Mouse (Mus musculus): ENCODE results near the gene Tctex1d4. TPM values are rescaled to one million over a fixed set of nuclear protein-coding genes. Genes with fewer than 3 reads are reported as not detected.

Tctex1d4 gene
- 0.28 and 0.29 TPM in 2 replicates for polyA plus RNA-seq (2012; rRNA removed)

GRCm38 (mm10) chr4:117126675-117127290 lies at the start of gene Tctex1d4:
Tctex1d4 (plus strand) TSS chr4:117126794.
- Histone ChIP-seq H3K27me3 (ENCODE audit: control insufficient read depth, insufficient read depth, low read length) (no peaks in the 10 kb centered on the region), H3K4me1 (ENCODE audit: control insufficient read depth, insufficient read depth, low read length) (peaks cover 14% of the 10 kb centered on the region), H3K27ac (ENCODE audit: control insufficient read depth, insufficient read depth, low read depth, low read length) (peak within 1 kb of the TSS; percentile 16), H3K36me3 (ENCODE audit: control insufficient read depth, insufficient read depth, low read length) (no peaks in the 10 kb centered on the region), H3K4me3 (ENCODE audit: control insufficient read depth, low read depth, low read length) (no peak within 1 kb of the TSS)
- TF ChIP-seq POLR2A (IDR thresholded peaks at IDR 0.05; ENCODE audit: control insufficient read depth, low read depth, low read length) = no peak
- no peak for TF ChIP-seq CTCF (IDR thresholded peaks at IDR 0.05; ENCODE audit: control insufficient read depth, insufficient read depth, insufficient replicate concordance, low read depth, low read length)

GRCm38 (mm10) chr4:117087948-117088640 lies 38.5 kb upstream of the Tctex1d4 start:
- H3K4me3 ChIP-seq (ENCODE audit: control insufficient read depth, low read depth, low read length) = no peak overlapping the region
- H3K27me3 ChIP-seq (ENCODE audit: control insufficient read depth, insufficient read depth, low read length) = no peaks in the 10 kb centered on the region
- H3K4me1 ChIP-seq (ENCODE audit: control insufficient read depth, insufficient read depth, low read length) = no peaks in the 10 kb centered on the region
- H3K27ac ChIP-seq (ENCODE audit: control insufficient read depth, insufficient read depth, low read depth, low read length) = no peak overlapping the region
- no peaks in the 10 kb centered on the region for H3K36me3 ChIP-seq (ENCODE audit: control insufficient read depth, insufficient read depth, low read length)
- TF ChIP-seq POLR2A (IDR thresholded peaks at IDR 0.05; ENCODE audit: control insufficient read depth, low read depth, low read length) (no peak), CTCF (IDR thresholded peaks at IDR 0.05; ENCODE audit: control insufficient read depth, insufficient read depth, insufficient replicate concordance, low read depth, low read length) (no peak)

DNA sequence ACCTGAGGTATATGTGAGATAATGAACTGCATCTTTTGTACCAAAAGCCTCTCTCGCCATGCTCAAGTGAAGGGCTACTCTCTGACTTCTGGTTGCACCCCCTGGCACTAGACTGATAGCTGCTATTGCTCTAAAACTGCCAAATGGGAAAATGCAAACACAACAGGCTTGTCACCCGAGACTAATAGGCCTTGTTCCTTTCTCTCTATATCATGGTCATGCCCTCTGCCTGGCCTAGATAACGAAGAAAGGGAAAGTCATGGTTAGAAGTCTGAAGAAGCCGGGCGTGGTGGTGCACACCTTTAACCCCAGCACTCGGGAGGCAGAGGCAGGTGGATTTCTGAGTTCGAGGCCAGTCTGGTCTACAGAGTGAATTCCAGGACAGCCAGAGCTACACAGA lies 36.0 kb upstream of the Tctex1d4 start:
- no peaks in the 10 kb centered on the region for H3K27me3 ChIP-seq (ENCODE audit: control insufficient read depth, insufficient read depth, low read length)
- no peak overlapping the region for H3K27ac ChIP-seq (ENCODE audit: control insufficient read depth, insufficient read depth, low read depth, low read length)
- no peak for TF ChIP-seq CTCF (IDR thresholded peaks at IDR 0.05; ENCODE audit: control insufficient read depth, insufficient read depth, insufficient replicate concordance, low read depth, low read length)
- no peak for TF ChIP-seq POLR2A (IDR thresholded peaks at IDR 0.05; ENCODE audit: control insufficient read depth, low read depth, low read length)
- no peaks in the 10 kb centered on the region for H3K36me3 ChIP-seq (ENCODE audit: control insufficient read depth, insufficient read depth, low read length)
- H3K4me1 ChIP-seq (ENCODE audit: control insufficient read depth, insufficient read depth, low read length) = peaks cover 2% of the 10 kb centered on the region
- H3K4me3 ChIP-seq (ENCODE audit: control insufficient read depth, low read depth, low read length) = no peak overlapping the region

- Histone ChIP-seq H3K36me3 (ENCODE audit: control insufficient read depth, insufficient read depth, low read length) (no peaks in the 10 kb centered on the region), H3K4me3 (ENCODE audit: control insufficient read depth, low read depth, low read length) (no peak overlapping the region), H3K27ac (ENCODE audit: control insufficient read depth, insufficient read depth, low read depth, low read length) (no peak overlapping the region), H3K4me1 (ENCODE audit: control insufficient read depth, insufficient read depth, low read length) (peaks cover 7% of the 10 kb centered on the region), H3K27me3 (ENCODE audit: control insufficient read depth, insufficient read depth, low read length) (no peaks in the 10 kb centered on the region)
- no peak for TF ChIP-seq CTCF (IDR thresholded peaks at IDR 0.05; ENCODE audit: control insufficient read depth, insufficient read depth, insufficient replicate concordance, low read depth, low read length)
Observed at GRCm38 (mm10) chr4:117094626-117095361, 31.8 kb upstream of the Tctex1d4 start.

DNA sequence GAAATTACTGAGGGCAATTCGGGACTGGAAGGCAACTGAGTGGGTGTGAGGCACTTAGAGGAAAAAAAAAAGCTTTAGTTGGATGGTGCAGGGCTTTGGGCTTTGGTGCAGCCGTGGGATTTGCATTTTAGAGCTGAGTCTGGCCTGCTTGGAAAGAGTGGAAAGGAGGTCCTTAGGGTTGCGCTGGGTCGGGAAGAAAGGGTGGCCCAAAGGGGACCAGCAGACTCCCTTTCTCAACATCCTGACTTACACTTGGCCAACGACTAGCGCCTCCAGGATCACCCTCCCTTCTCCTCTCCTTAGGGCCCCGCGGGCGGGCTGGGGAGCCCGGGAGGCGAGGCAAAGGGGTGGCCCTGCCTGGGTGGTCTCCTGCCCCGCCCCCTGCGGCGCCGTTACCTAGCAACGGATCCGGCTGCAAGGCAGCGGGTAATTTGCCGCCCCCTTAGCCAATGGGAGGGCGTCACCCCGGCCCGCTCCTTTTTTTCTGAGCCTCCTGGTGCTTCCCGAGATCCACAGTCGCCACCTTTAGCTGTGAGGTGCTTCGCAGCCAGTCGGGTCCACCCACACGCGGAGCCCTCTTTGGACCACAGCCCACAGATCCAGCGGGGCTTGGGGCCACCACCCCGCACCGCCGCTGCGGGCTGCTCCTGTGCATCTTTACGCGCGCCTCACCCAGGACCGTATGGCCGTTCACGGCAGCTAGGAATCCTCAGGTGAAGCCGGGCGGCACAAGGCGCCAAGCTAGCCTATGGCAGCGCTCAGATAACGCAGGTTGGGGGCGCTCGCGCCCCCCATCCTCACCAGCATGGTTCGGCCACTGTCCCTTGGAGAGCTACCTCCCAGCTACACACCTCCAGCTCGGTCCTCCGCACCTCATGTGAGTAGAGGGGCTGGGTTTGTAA lies 30.8 kb upstream of the Tctex1d4 start, which contains the start of gene Ptch2:
TSS of gene Ptch2 (plus strand) at position 525 of the 902 bp plus-strand sequence.
- Histone ChIP-seq H3K36me3 (ENCODE audit: control insufficient read depth, insufficient read depth, low read length) (no peaks in the 10 kb centered on the region), H3K4me1 (ENCODE audit: control insufficient read depth, insufficient read depth, low read length) (peaks cover 7% of the 10 kb centered on the region), H3K27me3 (ENCODE audit: control insufficient read depth, insufficient read depth, low read length) (no peaks in the 10 kb centered on the region), H3K4me3 (ENCODE audit: control insufficient read depth, low read depth, low read length) (peak within 1 kb of the TSS; percentile 96), H3K27ac (ENCODE audit: control insufficient read depth, insufficient read depth, low read depth, low read length) (peak within 1 kb of the TSS; percentile 69)
- no peak for TF ChIP-seq POLR2A (IDR thresholded peaks at IDR 0.05; ENCODE audit: control insufficient read depth, low read depth, low read length)
- no peak for TF ChIP-seq CTCF (IDR thresholded peaks at IDR 0.05; ENCODE audit: control insufficient read depth, insufficient read depth, insufficient replicate concordance, low read depth, low read length)

GRCm38 (mm10) chr4:117096666-117097065 lies 29.9 kb upstream of the Tctex1d4 start:
- Histone ChIP-seq H3K27me3 (ENCODE audit: control insufficient read depth, insufficient read depth, low read length) (no peaks in the 10 kb centered on the region), H3K4me3 (ENCODE audit: control insufficient read depth, low read depth, low read length) (peak overlapping the region; percentile 96), H3K36me3 (ENCODE audit: control insufficient read depth, insufficient read depth, low read length) (no peaks in the 10 kb centered on the region), H3K27ac (ENCODE audit: control insufficient read depth, insufficient read depth, low read depth, low read length) (peak overlapping the region; percentile 36; the same call in 1 of the 2 replicates), H3K4me1 (ENCODE audit: control insufficient read depth, insufficient read depth, low read length) (peaks cover 7% of the 10 kb centered on the region)
- TF ChIP-seq CTCF (IDR thresholded peaks at IDR 0.05; ENCODE audit: control insufficient read depth, insufficient read depth, insufficient replicate concordance, low read depth, low read length) (no peak), POLR2A (IDR thresholded peaks at IDR 0.05; ENCODE audit: control insufficient read depth, low read depth, low read length) (no peak)
